Mouse (Mus musculus) heart, adult 2 months (tissue): ENCODE measurements around the gene Lrrc75a.

ENCODE experiments used
- CTCF ChIP-seq: fragments of 200-600 bp; IDR thresholded peaks from 2 replicates; pipeline ENCODE4 v1.8.1; 2022; ENCODE audit warnings: antibody characterized with exemption, mild to moderate bottlenecking, moderate library complexity
- EP300 ChIP-seq: fragments of 200-500 bp; IDR thresholded peaks from 2 replicates; pipeline ENCODE4 v1.6.1; 2011; ENCODE audit warnings: low read depth, low read length, control low read depth; ENCODE audit not compliant: insufficient read depth
- POLR2A ChIP-seq: fragments of 200-500 bp; IDR thresholded peaks from 2 replicates; pipeline ENCODE4 v1.6.1; 2011; ENCODE audit warnings: mild to moderate bottlenecking, low read depth, low read length, control low read depth; ENCODE audit not compliant: insufficient read depth

GRCm38 (mm10) chr11:62679954-62680353 lies 31.6 kb upstream of the Lrrc75a start:
- TF ChIP-seq CTCF, result no peak
- no peak for TF ChIP-seq EP300
- no peak for TF ChIP-seq POLR2A
